Mouse (Mus musculus) heart, adult 2 months (tissue): ENCODE measurements around the gene Prodh2.

ENCODE experiments used
- CTCF ChIP-seq: fragments of 200-600 bp; IDR thresholded peaks from 2 replicates; pipeline ENCODE4 v1.8.1; 2022; ENCODE audit warnings: antibody characterized with exemption, mild to moderate bottlenecking, moderate library complexity
- EP300 ChIP-seq: fragments of 200-500 bp; IDR thresholded peaks from 2 replicates; pipeline ENCODE4 v1.6.1; 2011; ENCODE audit warnings: low read depth, low read length, control low read depth; ENCODE audit not compliant: insufficient read depth
- POLR2A ChIP-seq: fragments of 200-500 bp; IDR thresholded peaks from 2 replicates; pipeline ENCODE4 v1.6.1; 2011; ENCODE audit warnings: mild to moderate bottlenecking, low read depth, low read length, control low read depth; ENCODE audit not compliant: insufficient read depth

GRCm38 (mm10) chr7:30453327-30453726 lies 40.1 kb upstream of the Prodh2 start:
- TF ChIP-seq CTCF: no peak
- TF ChIP-seq POLR2A: no peak
- TF ChIP-seq EP300: no peak
